Mouse (Mus musculus): ENCODE measurements around the gene E2f6. TPM values are rescaled to one million over a fixed set of nuclear protein-coding genes. Genes with fewer than 3 reads are reported as not detected.

Gene E2f6
- total and polyA plus RNA-seq, 3 experiments = 35.4 to 67.0 TPM; not detected in 1

DNA sequence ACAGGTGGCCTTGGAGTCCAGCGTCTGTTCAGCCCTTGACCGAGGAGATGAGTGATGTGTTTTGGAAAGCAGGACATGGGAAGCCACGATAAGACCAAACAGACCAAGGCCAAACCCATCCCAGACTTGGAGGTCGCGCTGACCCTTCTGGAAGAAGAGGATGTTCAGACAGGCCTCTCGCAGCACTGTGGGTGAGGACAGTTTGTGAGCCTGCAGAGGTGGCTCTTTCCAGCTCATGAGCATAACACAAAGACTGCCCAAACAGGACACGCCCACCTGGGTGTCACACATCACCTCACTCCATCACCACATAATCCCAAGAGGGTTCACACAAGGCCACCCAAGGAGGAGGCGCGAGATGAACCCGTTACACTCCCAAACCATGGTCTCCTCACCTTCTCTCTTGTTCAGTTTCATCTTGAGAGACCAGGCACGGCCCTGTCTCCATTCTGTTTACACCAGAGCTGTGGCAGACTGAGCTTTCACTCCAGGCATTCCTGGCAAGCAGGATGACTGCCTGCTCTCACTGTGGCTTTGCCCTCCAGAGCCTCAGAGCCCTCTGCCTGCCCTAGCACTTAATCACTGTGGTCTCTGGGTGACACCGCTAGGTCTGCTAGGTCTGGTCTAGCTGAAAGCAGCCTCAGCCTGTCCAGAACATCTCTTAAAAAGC lies 45.9 kb upstream of the E2f6 start:
- Histone ChIP-seq H3K79me2 (ENCODE audit: control insufficient read depth, insufficient read depth, low read length, poor library complexity) (no peaks in the 10 kb centered on the region), H3K36me3 (ENCODE audit: control insufficient read depth in 1 of 2, insufficient read depth in 2 of 2, low read length in 2 of 2) (no peaks in the 10 kb centered on the region), H3K4me3 (ENCODE audit: control insufficient read depth in 1 of 2, insufficient read depth in 1 of 2, low read depth in 2 of 2, low read length in 2 of 2) (no peak overlapping the region), H3K9ac (ENCODE audit: control insufficient read depth, low read depth, low read length, poor library complexity, severe bottlenecking) (no peak overlapping the region), H3K4me1 (ENCODE audit: control insufficient read depth in 1 of 2, insufficient read depth in 2 of 2, low read length in 2 of 2) (no peaks in the 10 kb centered on the region), H3K27me3 (ENCODE audit: control insufficient read depth in 1 of 2, insufficient read depth in 2 of 2, low read length in 2 of 2) (peaks cover 3 to 6% of the 10 kb centered on the region in 2 experiments), H3K27ac (ENCODE audit: control insufficient read depth, low read depth, low read length) (no peak overlapping the region), H3K9me3 (replicated peaks; ENCODE audit: insufficient read depth, low read length) (no peaks in the 10 kb centered on the region)
- no peak for DNase-seq (ENCODE audit: low read depth, low spot score)
- no peak for TF ChIP-seq ZMIZ1 (IDR thresholded peaks at IDR 0.05; ENCODE audit: low read depth, low read length)
- no peak for TF ChIP-seq SMC3 (IDR thresholded peaks at IDR 0.05; ENCODE audit: low read depth, low read length)
- no peak for TF ChIP-seq RAD21 (IDR thresholded peaks at IDR 0.05; ENCODE audit: low read depth, low read length)
- no peak for TF ChIP-seq MEF2A (IDR thresholded peaks at IDR 0.05; ENCODE audit: extremely low read depth, insufficient replicate concordance, low read depth, low read length, poor library complexity, severe bottlenecking)
- no peak for TF ChIP-seq USF1 (IDR thresholded peaks at IDR 0.05; ENCODE audit: low read depth, low read length)
- no peak for TF ChIP-seq E2F4 (IDR thresholded peaks at IDR 0.05; ENCODE audit: borderline replicate concordance, low read depth, low read length)
- TF ChIP-seq EP300 (IDR thresholded peaks at IDR 0.05; ENCODE audit: low read depth in 1 of 2, low read length in 2 of 2) = no peak
- no peak for TF ChIP-seq KAT2A (conservative IDR thresholded peaks at IDR 0.05; ENCODE audit: low read depth, low read length)
- TF ChIP-seq CHD2 (IDR thresholded peaks at IDR 0.05; ENCODE audit: low read length) = no peak
- TF ChIP-seq SIN3A (IDR thresholded peaks at IDR 0.05; ENCODE audit: low read length) = no peak
- no peak for TF ChIP-seq MAZ (IDR thresholded peaks at IDR 0.05; ENCODE audit: low read depth, low read length)
- TF ChIP-seq MYB (IDR thresholded peaks at IDR 0.05; ENCODE audit: low read depth, low read length) = no peak
- TF ChIP-seq UBTF (IDR thresholded peaks at IDR 0.05; ENCODE audit: borderline replicate concordance, insufficient read depth, low read depth, low read length) = no peak
- TF ChIP-seq JUND (IDR thresholded peaks at IDR 0.05; ENCODE audit: low read depth, low read length) = no peak
- TF ChIP-seq CTCF (IDR thresholded peaks at IDR 0.05 in 2 of 3, conservative IDR thresholded peaks at IDR 0.05 in 1 of 3; ENCODE audit: control insufficient read depth in 1 of 3, insufficient read depth in 1 of 3, low read depth in 2 of 3, low read length in 3 of 3, poor library complexity in 1 of 3, severe bottlenecking in 1 of 3) = no peak
- TF ChIP-seq MAX (IDR thresholded peaks at IDR 0.05; ENCODE audit: low read length) = no peak
- no peak for TF ChIP-seq HCFC1 (IDR thresholded peaks at IDR 0.05; ENCODE audit: low read depth, low read length)
- no peak for TF ChIP-seq MXI1 (IDR thresholded peaks at IDR 0.05; ENCODE audit: low read depth, low read length)
- no peak for TF ChIP-seq GATA1 (IDR thresholded peaks at IDR 0.05; ENCODE audit: low read depth, low read length)

DNA sequence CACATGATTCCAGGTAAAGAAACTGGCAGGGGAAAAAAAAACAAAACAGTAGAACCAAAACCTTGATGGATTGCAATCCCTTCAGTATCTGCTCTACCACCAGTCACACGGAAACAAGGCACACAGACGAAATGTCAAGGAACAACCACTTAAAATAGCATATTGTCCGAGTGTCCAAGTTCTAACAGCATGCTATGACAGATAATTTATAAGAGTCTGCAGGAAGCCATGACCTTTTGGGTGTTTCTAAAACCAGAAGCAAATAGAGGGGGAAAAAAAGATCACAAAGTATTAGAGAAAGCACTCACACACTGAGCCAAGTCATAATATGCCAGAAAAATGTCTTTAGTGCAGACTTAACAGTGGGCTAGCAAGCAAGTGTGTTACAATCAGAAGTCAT lies 42.5 kb upstream of the E2f6 start:
- Histone ChIP-seq H3K4me1 (ENCODE audit: control insufficient read depth in 1 of 2, insufficient read depth in 2 of 2, low read length in 2 of 2) (no peaks in the 10 kb centered on the region), H3K27ac (ENCODE audit: control insufficient read depth, low read depth, low read length) (no peak overlapping the region), H3K9ac (ENCODE audit: control insufficient read depth, low read depth, low read length, poor library complexity, severe bottlenecking) (no peak overlapping the region), H3K9me3 (replicated peaks; ENCODE audit: insufficient read depth, low read length) (no peaks in the 10 kb centered on the region), H3K79me2 (ENCODE audit: control insufficient read depth, insufficient read depth, low read length, poor library complexity) (no peaks in the 10 kb centered on the region), H3K27me3 (ENCODE audit: control insufficient read depth in 1 of 2, insufficient read depth in 2 of 2, low read length in 2 of 2) (peaks cover 3 to 4% of the 10 kb centered on the region in 2 experiments), H3K36me3 (ENCODE audit: control insufficient read depth in 1 of 2, insufficient read depth in 2 of 2, low read length in 2 of 2) (no peaks in the 10 kb centered on the region), H3K4me3 (ENCODE audit: control insufficient read depth in 1 of 2, insufficient read depth in 1 of 2, low read depth in 2 of 2, low read length in 2 of 2) (no peak overlapping the region)
- TF ChIP-seq ZMIZ1 (IDR thresholded peaks at IDR 0.05; ENCODE audit: low read depth, low read length) (no peak), ZNF384 (IDR thresholded peaks at IDR 0.05; ENCODE audit: low read depth, low read length) (no peak), CTCF (IDR thresholded peaks at IDR 0.05 in 2 of 3, conservative IDR thresholded peaks at IDR 0.05 in 1 of 3; ENCODE audit: control insufficient read depth in 1 of 3, insufficient read depth in 1 of 3, low read depth in 2 of 3, low read length in 3 of 3, poor library complexity in 1 of 3, severe bottlenecking in 1 of 3) (no peak), UBTF (IDR thresholded peaks at IDR 0.05; ENCODE audit: borderline replicate concordance, insufficient read depth, low read depth, low read length) (no peak), NRF1 (IDR thresholded peaks at IDR 0.05; ENCODE audit: insufficient read depth, low read depth, low read length, poor library complexity, severe bottlenecking) (no peak), USF1 (IDR thresholded peaks at IDR 0.05; ENCODE audit: low read depth, low read length) (no peak), EP300 (IDR thresholded peaks at IDR 0.05; ENCODE audit: low read depth in 1 of 2, low read length in 2 of 2) (no peak), BHLHE40 (IDR thresholded peaks at IDR 0.05; ENCODE audit: borderline replicate concordance, low read depth, low read length) (no peak)
- no peak for DNase-seq (ENCODE audit: low read depth, low spot score)
